Mouse (Mus musculus): ENCODE data around the gene Ofcc1.

GRCm38 (mm10) chr13:40155466-40155865 is 205.8 kb downstream of the Ofcc1 start:
- no peak for TF ChIP-seq CTCF (IDR thresholded peaks at IDR 0.05)
- TF ChIP-seq EP300 (IDR thresholded peaks at IDR 0.05), result no peak
